Comparison of ENCODE assay signal across 8 mouse cellular contexts in genomic region chr8:88626940-88627264, GRCm38 (mm10). TPM values are rescaled to one million over a fixed set of nuclear protein-coding genes. Genes with fewer than 3 reads are reported as not detected.
DNase-seq lines count a peak whose midpoint lies in the region; ATAC-seq lines count a peak whose summit lies in the region.

No protein-coding gene starts in this region.

- H3K9me3 ChIP-seq in lung, embryonic 16.5 days (ENCODE audit: control insufficient read depth, low read length) = no peaks in the 10 kb centered on the region
- H3K9me3 ChIP-seq in limb, embryonic 15.5 days = no peaks in the 10 kb centered on the region
- no peaks in the 10 kb centered on the region for H3K9me3 ChIP-seq in stomach, embryonic 14.5 days (ENCODE audit: control insufficient read depth, low read depth, low read length)

- H3K4me2 ChIP-seq in lung, embryonic 16.5 days (ENCODE audit: low read depth, low read length) = peak overlapping the region; percentile 95
- H3K4me2 ChIP-seq in limb, embryonic 15.5 days = peak overlapping the region; percentile 84
- H3K4me2 ChIP-seq in stomach, embryonic 14.5 days (replicated peaks; ENCODE audit: low read depth, low read length) = peak overlapping the region; percentile 78

- peak overlapping the region; percentile 61 for H3K4me3 ChIP-seq in lung, embryonic 16.5 days (ENCODE audit: low read length)
- peak overlapping the region; percentile 50 for H3K4me3 ChIP-seq in limb, embryonic 15.5 days
- H3K4me3 ChIP-seq in stomach, embryonic 14.5 days (ENCODE audit: low read depth, low read length) = peak overlapping the region; percentile 42

- peak; percentile 36 for DNase-seq in adrenal gland, adult 8-10 months
- DNase-seq in adrenal gland, adult (ENCODE audit: inconsistent age in 2 of 2, low spot score in 1 of 2) = no peak
- no peak for DNase-seq in lung, postnatal 36 days
- DNase-seq in layer of hippocampus, postnatal 36 days = no peak
- no peak for DNase-seq in gastrocnemius, adult 8-10 months (ENCODE audit: low spot score in 2 of 2)

- H3K27ac ChIP-seq in lung, embryonic 16.5 days (ENCODE audit: low read length) = no peak overlapping the region; the same call in 1 of the 2 replicates
- no peak overlapping the region for H3K27ac ChIP-seq in limb, embryonic 15.5 days
- H3K27ac ChIP-seq in stomach, embryonic 14.5 days (ENCODE audit: low read length) = no peak overlapping the region

- H3K4me1 ChIP-seq in lung, embryonic 16.5 days (replicated peaks; ENCODE audit: control insufficient read depth, insufficient read depth, low read length) = 0 out of 2 replicates have a peak, but pooled peaks cover 2% of the 10 kb centered on the region
- peaks cover 16% of the 10 kb centered on the region for H3K4me1 ChIP-seq in limb, embryonic 15.5 days
- H3K4me1 ChIP-seq in stomach, embryonic 14.5 days (ENCODE audit: control insufficient read depth, insufficient read depth, low read length) = no peaks in the 10 kb centered on the region

- ATAC-seq in lung, embryonic 16.5 days (ENCODE audit: low read depth) = no peak
- no peak; the same call in 1 of the 2 replicates for ATAC-seq in limb, embryonic 15.5 days (ENCODE audit: insufficient number of reproducible peaks, low FRiP score, low TSS enrichment, low read depth)
- no peak; the same call in 1 of the 2 replicates for ATAC-seq in stomach, embryonic 14.5 days (ENCODE audit: insufficient number of reproducible peaks, insufficient read depth, low FRiP score, low read depth)

- H3K27me3 ChIP-seq in lung, embryonic 16.5 days (ENCODE audit: control insufficient read depth, insufficient read depth, low read depth, low read length) = peaks cover 8% of the 10 kb centered on the region; the same call in 1 of the 2 replicates
- H3K27me3 ChIP-seq in limb, embryonic 15.5 days = peaks cover 42% of the 10 kb centered on the region
- H3K27me3 ChIP-seq in stomach, embryonic 14.5 days (ENCODE audit: control insufficient read depth, insufficient read depth, low read length) = 0 out of 2 replicates have a peak, but pooled peaks cover 9% of the 10 kb centered on the region

- no peaks in the 10 kb centered on the region for H3K36me3 ChIP-seq in lung, embryonic 16.5 days (ENCODE audit: control insufficient read depth, insufficient read depth, low read length)
- H3K36me3 ChIP-seq in limb, embryonic 15.5 days = no peaks in the 10 kb centered on the region
- no peaks in the 10 kb centered on the region for H3K36me3 ChIP-seq in stomach, embryonic 14.5 days (ENCODE audit: control insufficient read depth, insufficient read depth, low read length)

- 12% methylated on average over 19 of the region's 19 CpGs for WGBS in lung, embryonic 16.5 days
- 12% methylated on average over 19 of the region's 19 CpGs for WGBS in limb, embryonic 15.5 days
- 11% methylated on average over 19 of the region's 19 CpGs for WGBS in stomach, embryonic 14.5 days

- peak overlapping the region; percentile 78 for H3K9ac ChIP-seq in lung, embryonic 16.5 days (ENCODE audit: low read length)
- peak overlapping the region; percentile 60 for H3K9ac ChIP-seq in limb, embryonic 15.5 days
- H3K9ac ChIP-seq in stomach, embryonic 14.5 days (replicated peaks; ENCODE audit: low read depth, low read length) = peak overlapping the region; percentile 45; the same call in 1 of the 2 replicates

RNA-seq across cellular contexts. Expression of gene Snx20, which starts 9.0 kb away (rescaled TPM):
- 1 to 10 TPM; 1.2 to 3.0 (median 2.4) TPM for total RNA-seq in adrenal gland, adult 8-10 months (2022)
- 2.5 and 2.7 TPM in 2 replicates for polyA plus RNA-seq in lung, embryonic 16.5 days (2015; fragmentation: Nextera tagmentation; extraction: Ambion mirVana)
- 2.2 and 2.4 TPM in 2 replicates for polyA plus RNA-seq in limb, embryonic 15.5 days (2015; fragmentation: Nextera tagmentation; extraction: Ambion mirVana)
- 1.2 and 2.4 TPM in 2 replicates for polyA plus RNA-seq in stomach, embryonic 14.5 days (2014; fragmentation: Nextera tagmentation; extraction: Ambion mirVana)
- 1 to 10 TPM; 1.2 to 1.6 TPM for total RNA-seq in layer of hippocampus, postnatal 36 days (2021)
- under 1 TPM in 2 of 4 experiments, not detected in 2; 0.21 to 0.52 TPM for total RNA-seq in gastrocnemius, adult 8-10 months (2022)

RNA-seq across cellular contexts. Expression of gene Nod2, which starts 20.2 kb away (rescaled TPM):
- 1 to 10 TPM; 1.0 to 2.1 (median 1.4) TPM for total RNA-seq in adrenal gland, adult 8-10 months (2022)
- polyA plus RNA-seq in lung, embryonic 16.5 days (2015; fragmentation: Nextera tagmentation; extraction: Ambion mirVana) = 0.18 and 0.21 TPM in 2 replicates
- 0.23 and 0.29 TPM in 2 replicates for polyA plus RNA-seq in limb, embryonic 15.5 days (2015; fragmentation: Nextera tagmentation; extraction: Ambion mirVana)
- 0.13 and 0.25 TPM in 2 replicates for polyA plus RNA-seq in stomach, embryonic 14.5 days (2014; fragmentation: Nextera tagmentation; extraction: Ambion mirVana)
- under 1 TPM; 0.27 to 0.30 TPM for total RNA-seq in layer of hippocampus, postnatal 36 days (2021)
- under 1 TPM; 0.13 to 0.29 (median 0.20) TPM for total RNA-seq in gastrocnemius, adult 8-10 months (2022)
